27 mouse cellular contexts compared by ENCODE assay signal in genomic region chr5:58291261-58291660, GRCm38 (mm10).
"Had no signal": no experiment of that assay in that cellular context is flagged by ENCODE, and none has a peak within 500 bp of the region (broad histone marks: within the 10 kb centered on the region; RNA-seq: fewer than 3 reads in every experiment).

No protein-coding gene starts in this region.

- H3K36me3 ChIP-seq: heart, embryonic 12.5 days; hindbrain, embryonic 10.5 days; hindbrain, embryonic 12.5 days; intestine, embryonic 15.5 days; limb, embryonic 10.5 days; limb, embryonic 12.5 days; liver, embryonic 13.5 days; liver, embryonic 15.5 days had no signal

- H3K4me3 ChIP-seq: heart, adult 2 months; heart, embryonic 12.5 days; hindbrain, embryonic 10.5 days; hindbrain, embryonic 12.5 days; intestine, embryonic 15.5 days; layer of hippocampus, adult 2 months; left cerebral cortex, adult 2 months; limb, embryonic 10.5 days; limb, embryonic 12.5 days; liver, embryonic 13.5 days; liver, embryonic 15.5 days had no signal

- H3K9ac ChIP-seq: heart, embryonic 12.5 days; hindbrain, embryonic 12.5 days; hindbrain, embryonic 14.5 days; intestine, embryonic 15.5 days; limb, embryonic 12.5 days; liver, embryonic 13.5 days; liver, embryonic 15.5 days had no signal

- H3K27me3 ChIP-seq: heart, embryonic 12.5 days; hindbrain, embryonic 12.5 days; intestine, embryonic 15.5 days; limb, embryonic 12.5 days; liver, embryonic 13.5 days; liver, embryonic 15.5 days had no signal

- H3K4me1 ChIP-seq: heart, embryonic 12.5 days; hindbrain, embryonic 10.5 days; hindbrain, embryonic 12.5 days; intestine, embryonic 15.5 days; limb, embryonic 10.5 days; limb, embryonic 12.5 days; liver, embryonic 13.5 days; liver, embryonic 15.5 days had no signal

- H3K4me2 ChIP-seq: heart, embryonic 12.5 days; hindbrain, embryonic 12.5 days; hindbrain, embryonic 14.5 days; intestine, embryonic 15.5 days; limb, embryonic 12.5 days; liver, embryonic 11.5 days; liver, embryonic 13.5 days; liver, embryonic 15.5 days had no signal

- ATAC-seq: hindbrain, embryonic 16.5 days; inflammation-experienced regulatory T-cells, adult 6 months; intestine, embryonic 15.5 days; intestine, postnatal 0 days had no signal

- H3K27ac ChIP-seq: heart, adult 2 months; hindbrain, embryonic 10.5 days; hindbrain, embryonic 12.5 days; hindbrain, embryonic 14.5 days; intestine, embryonic 15.5 days; layer of hippocampus, adult 2 months; left cerebral cortex, adult 2 months; limb, embryonic 10.5 days; limb, embryonic 12.5 days; liver, embryonic 13.5 days; liver, embryonic 15.5 days had no signal

- DNase-seq: gastrocnemius, postnatal 14 days; gastrocnemius, postnatal 36 days; heart, adult 11 months; heart, adult 2 months; heart, postnatal 10 days; heart, postnatal 4 days; kidney, adult 18-20 months; kidney, adult 8-10 months; kidney, postnatal 10 days; kidney, postnatal 25 days; kidney, postnatal 4 days; liver; liver, embryonic 13.5 days had no signal

- H3K9me3 ChIP-seq: heart, embryonic 12.5 days; hindbrain, embryonic 10.5 days; hindbrain, embryonic 12.5 days; intestine, embryonic 15.5 days; limb, embryonic 10.5 days; limb, embryonic 12.5 days; liver, embryonic 13.5 days; liver, embryonic 15.5 days had no signal
